Mouse (Mus musculus) lung, postnatal 10 days (tissue): Measurements from ENCODE around the gene Tbcc.

Source experiments
- DNase-seq: peaks from one replicate; pipeline ENCODE4 v3.0.0; 2021

Gene Tbcc

DNA sequence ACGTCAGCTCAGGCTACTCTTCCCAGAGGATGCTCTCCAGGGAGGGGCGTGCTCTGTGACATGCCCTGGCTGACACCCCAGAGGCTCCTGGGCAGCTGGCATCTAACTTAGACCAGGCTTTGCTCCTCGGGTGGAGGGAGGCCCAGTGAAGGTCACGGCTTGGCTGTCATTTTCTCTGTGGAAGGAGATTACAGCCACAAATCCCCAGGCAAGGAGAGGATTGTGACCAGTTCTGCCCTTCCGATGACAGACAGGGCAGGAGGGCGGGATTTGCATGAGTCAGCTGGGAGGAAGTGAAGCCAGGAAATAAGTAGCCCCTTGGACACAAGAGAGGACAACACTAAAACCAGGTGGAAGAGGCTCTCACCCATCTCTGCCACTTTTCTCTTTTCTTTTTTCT lies 21.8 kb downstream of the Tbcc start:
- no peak for DNase-seq

DNA sequence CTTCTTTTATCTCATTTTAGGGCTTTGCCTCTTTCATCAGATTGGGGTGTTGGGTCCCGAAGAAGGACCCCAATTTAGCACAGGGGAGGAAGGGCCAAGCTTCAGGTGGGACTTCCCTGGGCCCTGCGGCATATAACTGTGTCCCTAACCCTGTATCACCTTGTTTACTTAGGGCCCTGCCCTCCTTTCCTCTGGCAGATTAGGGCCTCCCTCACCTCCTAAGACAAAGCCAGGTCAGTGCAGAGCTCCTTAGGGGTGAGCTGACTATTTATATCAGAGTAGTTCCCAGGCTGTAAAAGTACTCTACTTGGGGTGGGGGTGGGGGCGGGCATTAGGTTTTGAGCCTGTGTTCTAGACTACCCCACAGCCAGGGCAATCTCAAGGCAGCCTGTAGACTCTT lies 24.6 kb downstream of the Tbcc start:
- DNase-seq = no peak

DNA sequence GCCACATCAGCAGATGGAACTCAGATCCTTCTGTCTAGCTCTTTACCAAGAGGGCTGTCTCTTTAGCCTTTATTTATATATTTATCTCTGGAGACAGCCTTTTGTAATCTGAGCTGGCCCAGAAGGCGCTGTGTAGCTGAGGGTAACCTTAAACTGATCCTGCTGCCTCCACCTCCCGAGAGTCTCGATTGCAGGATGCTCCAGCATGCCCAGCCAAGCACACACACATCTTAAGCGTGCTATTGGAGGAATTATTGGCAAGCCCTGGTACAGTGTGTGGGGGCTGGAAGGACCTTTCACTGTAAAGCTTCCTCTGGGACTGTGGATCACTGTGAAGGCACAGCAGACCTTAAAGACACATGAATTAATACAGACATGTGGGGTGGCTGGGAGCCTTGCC lies 28.5 kb downstream of the Tbcc start:
- DNase-seq = no peak

DNA sequence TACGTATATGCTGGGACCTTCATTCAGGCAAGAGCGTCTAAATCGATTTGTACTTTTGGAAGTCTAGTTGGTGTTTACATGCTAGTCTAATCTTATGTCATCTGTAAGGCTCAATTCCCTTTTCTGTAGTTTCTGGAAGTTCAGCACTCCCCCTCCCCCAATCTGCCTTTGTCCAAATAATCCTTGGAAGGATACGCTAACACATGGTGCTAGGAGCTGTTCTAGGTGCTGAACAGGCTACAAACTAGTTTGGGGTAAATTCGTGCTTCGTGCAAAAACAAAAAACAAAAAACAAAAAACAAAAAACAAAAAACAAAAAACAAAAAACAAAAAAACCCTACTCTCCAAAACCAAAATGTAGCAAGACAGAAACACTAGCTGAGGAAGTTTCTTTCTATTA lies 30.4 kb downstream of the Tbcc start:
- DNase-seq = peak; percentile 36

DNA sequence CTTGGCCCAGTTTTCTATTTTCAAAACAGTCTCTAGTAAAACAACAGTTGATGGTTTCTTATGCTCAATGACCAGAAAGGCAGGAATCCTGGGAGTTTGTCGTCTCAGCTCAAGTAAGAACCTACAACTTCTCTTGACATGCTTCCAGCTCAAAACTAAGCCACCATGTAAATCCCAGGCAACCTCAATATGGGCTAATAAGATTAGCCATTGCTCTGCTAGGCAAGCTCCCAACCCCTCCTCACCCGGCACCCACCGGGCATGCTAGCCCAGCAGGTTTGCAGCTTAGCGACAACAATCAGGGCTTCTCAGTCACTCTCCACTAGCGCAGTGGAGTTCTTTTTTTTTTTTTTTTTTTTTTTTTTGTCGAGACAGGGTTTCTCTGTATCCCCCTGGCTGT lies 35.7 kb downstream of the Tbcc start:
- DNase-seq = no peak

DNA sequence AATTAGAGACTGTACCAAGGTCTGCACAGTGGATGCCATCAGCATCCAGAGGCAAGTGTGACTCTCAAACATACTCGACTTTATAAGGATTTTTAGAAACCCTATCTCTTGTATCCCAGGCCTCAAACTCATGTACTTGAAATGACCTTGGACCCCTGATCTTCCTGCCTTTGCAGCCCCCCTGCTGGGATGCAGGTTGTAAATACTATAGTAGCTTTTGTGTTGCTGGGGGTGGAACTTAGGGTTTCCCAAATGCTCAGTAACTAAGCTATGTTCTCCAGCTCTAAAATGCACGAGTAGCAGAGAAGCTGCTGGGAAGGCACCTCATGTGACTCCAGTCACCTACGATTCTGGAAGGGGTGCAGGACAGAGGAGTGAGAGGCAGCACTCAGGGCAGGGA lies 36.5 kb downstream of the Tbcc start:
- DNase-seq = no peak

DNA sequence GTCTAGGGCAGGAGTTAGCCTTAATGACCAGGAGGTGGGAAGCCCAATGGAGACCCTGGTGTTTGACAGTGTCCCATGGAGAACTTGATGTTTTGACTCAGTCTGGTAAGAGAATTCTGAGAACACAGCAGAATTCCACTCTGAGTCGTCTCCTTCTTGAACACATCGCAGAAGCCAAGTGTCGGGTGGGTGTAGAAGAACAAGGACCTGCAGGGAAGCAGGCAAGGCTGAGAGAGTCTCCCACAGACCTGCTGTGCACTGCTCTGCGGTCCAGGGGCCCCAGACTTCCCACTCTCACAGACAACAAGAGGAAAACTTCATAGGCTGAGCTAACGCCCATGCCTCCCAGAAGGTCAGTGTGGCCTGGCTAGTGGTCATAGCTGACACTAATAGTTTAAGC lies 37.3 kb downstream of the Tbcc start:
- no peak for DNase-seq

DNA sequence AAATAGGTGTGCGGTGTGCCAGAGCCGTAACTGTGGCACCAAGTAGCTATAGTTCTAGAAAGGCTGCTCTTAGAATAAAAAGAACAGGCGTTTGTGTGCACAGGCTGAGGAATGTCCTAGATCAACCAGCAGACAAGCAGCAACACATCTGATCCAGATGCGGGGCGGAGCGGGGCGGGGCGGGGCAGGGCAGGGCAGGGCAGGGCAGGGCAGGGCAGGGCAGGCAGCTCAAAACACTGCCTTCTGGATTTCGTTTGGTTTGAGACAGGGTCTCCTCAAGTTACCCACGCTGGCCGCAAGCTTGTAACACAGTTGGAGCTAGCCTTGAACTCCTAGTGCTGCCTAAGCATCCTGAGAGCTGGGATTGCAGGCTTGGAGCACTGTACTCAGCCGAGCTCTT lies 38.8 kb downstream of the Tbcc start:
- no peak for DNase-seq

DNA sequence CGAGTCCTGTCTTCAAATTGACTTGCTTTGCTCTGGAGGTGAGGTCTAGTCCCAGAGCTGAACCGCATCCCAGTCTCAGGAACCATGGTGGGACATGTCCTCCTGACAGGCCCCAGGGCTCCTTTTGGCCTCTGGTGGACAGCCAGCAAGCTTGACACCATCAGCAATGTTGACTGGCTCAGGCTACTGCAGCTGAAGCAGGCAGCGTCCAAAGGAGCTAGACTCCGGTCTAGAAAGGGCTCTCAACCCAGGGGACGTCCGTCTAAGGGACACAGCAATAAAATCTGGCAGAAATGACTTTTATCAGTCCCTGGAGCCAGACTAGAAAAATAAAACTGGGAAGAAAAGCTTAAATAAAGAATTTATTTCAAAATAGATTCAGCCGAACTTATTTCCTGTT lies 39.4 kb downstream of the Tbcc start:
- no peak for DNase-seq

DNA sequence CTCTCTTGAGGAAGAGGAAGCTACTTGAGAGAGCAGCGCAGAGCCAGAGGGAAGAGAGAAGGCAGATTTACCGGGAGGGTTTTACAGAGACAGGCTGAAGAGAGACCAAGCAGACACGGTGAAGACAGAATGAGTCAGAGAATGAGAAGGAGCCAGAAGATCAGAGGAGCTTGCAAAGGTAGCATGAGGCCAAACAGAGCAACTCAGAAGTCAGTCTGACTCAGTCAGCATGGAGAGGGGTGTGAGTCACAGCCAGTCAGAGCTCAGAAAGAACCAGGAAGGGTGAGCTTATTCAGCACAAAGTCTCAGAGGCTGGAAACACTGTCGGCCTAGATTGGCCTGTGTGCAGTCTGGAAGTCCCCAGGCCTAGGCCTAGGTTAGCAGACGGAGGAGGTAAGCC lies 42.5 kb downstream of the Tbcc start:
- no peak for DNase-seq

DNA sequence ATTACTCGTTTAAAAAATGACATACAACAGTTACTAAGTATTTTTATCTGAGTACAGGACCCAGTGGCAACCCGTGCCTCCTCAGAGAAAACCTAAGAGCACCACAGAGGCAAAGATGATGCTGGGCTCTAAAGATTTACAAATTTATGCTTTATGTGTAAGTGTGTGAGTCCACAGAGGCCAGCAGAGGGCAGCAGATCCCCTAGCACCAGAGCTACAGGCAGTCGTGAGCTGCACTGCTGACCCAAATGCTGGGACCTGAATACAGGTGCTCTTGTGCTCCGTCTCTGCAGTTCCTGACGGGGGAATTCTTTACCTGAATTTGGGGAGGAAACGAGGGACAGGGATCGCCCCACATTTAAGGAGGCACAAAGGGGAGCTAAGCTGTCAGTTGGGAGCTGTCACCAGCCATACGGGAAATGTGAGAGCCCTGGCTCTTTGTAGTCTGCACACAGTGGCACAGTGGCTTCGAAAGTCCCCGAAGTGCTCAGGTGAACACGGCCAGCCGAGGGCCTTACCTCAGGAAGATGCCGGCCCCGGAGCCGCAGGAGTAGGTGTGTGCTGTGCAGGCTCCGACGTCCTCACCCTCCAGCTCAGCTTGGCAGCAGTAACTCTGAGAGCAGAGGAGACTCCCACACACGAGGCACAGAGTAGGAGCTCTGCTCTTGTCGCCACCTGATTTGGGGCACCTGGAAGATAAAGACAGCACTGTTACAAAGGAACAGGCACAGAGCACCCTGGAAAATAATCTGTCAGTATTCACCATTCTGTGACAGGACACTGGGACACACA lies 43.3 kb downstream of the Tbcc start:
- peak; percentile 66 for DNase-seq

DNA sequence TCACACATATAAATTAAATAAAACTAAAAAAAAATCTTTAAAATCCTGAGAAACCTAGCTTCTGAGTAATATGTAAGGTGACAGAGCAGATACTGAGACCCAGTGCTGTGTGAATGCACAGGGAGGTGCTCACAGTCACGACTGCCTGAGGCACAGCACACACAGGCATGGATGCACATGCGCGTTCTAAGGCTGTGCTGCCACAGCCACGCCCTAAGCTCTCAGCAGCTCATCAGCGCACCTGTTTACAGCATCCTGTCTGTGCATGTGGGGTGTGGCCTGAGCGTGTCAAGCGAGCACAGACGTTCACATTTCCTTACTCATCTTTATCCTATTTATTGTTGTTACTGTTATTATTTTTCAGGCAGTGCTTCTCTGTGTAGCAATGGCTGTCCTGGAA lies 50.0 kb downstream of the Tbcc start:
- DNase-seq = no peak
